Mouse (Mus musculus) kidney, postnatal 10 days (tissue): ENCODE measurements around the gene Kcnc4.

Experiments used
- DNase-seq: peaks from one replicate; pipeline ENCODE4 v3.0.0; 2021; ENCODE audit warnings: mixed read lengths

Kcnc4 gene

DNA sequence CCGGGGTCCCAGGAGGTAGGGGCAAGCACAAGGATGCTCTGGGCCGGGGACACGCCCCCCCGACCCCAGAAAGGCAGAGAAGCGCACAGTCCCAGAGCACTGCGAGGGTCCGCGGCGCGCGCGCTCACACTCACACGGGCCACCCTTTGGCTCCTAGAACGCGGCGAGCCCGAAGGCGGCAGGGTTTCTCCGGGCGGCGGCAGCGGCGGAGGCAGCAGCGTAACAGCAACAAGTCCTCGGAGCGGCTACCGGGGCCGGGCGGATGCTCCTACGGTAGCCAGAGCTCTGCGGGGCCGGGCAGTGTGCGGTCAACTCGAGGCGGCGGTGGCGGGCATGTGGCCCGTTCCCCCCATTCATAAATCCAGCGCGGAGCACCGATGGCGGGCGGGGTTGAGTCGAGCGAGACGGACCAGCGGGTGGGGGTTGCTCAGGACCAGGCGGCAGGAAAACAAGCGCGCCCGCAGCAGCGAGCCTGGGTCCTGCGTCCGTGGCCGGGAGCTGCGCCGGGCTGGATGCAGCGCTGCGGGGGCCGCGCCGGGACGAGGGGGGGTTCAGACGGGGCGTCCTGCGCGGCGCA lies at the start of gene Kcnc4:
Gene Kcnc4 (minus strand): TSS at position 357 of the 577 bp plus-strand sequence.
- DNase-seq: peak; percentile 38

DNA sequence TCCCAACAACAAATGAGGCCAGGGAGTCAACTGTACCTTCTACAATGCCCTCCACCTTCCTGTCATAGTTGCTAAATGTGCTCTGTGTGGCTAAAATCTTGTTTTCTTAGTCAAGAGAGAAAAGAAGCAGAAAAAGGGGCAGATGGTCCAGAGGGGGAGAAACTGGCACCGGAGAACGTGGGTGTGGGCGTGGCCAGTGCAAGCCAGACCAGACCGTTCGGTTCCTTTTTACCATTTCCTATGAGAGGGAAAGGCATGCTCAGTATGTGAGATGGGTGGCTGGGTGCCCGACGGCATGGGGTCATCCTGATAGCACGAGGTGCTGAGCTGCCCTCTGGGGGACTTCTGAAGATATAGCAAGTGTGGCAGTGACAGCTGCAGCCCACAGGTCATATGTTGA lies 49.3 kb upstream of the Kcnc4 start:
- DNase-seq: peak; percentile 35

DNA sequence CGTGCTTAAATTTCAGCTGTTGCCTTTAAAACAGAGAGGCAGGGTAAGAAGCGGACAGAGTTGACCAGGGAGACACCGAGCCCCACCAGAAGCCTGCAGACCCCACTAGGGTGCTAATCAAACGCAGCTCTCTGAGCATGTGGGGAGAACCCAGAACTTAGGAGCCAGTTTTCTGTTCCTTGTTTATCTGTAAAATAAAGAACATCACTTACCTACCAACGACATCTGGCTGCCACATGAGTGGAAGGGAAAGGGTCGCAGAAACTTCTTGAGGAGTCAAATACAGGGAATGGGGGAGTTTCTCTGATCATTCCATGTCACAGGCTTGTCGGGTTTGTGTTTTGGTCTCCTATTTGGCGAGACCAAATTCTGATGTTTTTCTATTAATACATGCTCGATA lies 48.6 kb upstream of the Kcnc4 start:
- no peak for DNase-seq

DNA sequence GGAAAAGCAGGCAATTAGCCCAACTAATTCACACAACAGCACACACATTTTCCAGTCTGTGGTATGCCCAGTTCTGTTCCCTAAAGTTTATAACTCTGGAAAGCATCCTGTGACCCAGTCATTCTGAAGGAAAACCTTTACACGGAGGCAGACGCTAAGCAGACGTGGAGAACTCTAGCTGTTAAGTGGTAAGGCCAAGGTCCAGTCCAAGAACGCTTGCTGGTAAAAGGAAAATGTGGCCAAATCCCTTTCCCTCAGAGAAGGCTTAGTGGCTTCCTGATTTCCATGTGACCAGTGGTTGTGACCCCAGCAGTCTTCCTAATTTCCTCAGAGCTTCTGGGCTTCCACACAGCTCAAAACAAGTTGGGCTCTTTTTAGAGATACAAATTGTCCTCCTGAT lies 47.2 kb upstream of the Kcnc4 start:
- DNase-seq: peak; percentile 15

DNA sequence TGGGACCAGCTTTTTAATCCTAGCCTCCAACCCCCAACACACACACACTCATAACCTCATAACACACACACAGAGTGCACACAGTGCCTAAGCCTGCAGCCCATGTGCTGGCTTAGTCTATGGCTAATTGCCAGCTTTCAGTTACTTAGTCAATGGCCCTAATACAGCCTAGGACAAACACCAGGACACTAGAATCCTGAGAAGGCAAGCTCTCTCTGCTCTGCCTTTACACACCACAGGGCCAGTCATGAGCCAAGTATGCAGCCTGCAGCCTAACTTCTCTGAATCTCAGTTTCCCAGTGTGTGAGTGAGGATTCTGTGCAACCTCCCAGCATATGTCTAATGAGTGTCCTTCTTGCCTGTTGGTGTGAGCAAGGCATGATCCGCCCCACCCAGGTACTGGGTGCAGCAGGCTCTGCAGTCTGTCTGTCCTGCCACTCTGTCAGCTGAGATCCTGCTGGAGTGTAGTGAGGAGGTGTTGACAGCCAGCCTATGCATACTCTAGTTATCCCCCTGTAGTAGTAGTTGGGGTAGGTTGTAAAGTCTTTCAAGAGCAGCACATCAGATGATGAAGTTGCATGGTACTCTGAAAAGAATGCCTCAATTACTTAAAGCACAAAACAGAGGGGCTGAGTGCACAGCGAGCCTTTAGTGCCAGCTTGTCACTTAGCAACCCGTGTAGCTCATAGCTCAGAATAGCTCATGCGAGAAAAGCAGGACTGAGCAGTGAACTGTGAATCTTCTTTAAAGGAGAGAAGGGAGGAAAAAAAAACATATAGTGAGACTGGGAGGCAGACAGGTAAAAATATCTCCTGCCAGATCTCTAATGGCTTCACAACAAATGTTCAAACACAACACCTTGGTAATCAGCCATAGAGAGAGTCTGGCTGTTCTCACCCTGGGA lies 46.4 kb upstream of the Kcnc4 start:
- DNase-seq: peak; percentile 58

DNA sequence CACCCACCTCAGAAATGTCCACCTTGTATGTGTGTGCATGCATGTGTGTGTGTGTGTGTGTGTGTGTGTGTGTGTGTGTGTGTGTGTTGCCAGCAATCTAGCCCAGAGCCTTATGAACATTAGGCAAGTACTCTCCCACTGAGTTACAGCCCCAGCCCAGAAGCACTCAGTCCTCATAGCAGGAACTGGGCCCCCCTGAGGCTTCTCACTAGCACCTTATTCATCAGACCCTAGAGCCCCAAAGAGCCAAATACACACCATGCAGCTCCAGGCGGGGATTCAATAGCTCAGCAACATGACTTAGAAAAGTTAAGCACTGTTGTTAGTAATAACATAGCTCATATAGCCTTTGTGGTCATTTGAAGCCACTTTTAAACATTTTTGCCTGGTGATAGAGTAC lies 45.2 kb upstream of the Kcnc4 start:
- DNase-seq: no peak

DNA sequence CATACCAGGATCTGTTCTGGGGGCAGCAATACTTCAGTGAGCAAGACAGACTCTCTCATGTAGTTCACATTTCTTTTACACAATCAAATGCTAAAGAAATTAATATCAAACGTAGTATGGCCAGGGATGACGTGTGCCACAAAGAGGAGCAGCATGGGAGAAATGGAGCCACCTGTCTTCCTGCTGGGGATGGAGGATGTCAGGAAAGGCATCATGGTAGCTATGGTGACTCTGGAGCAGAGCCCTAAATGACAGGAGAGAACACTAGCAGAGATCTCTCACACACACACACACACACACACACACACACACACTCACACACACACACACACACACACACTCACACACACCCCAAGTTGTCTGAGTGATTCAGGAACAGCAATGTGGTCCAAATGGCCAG lies 44.4 kb upstream of the Kcnc4 start:
- DNase-seq: no peak

DNA sequence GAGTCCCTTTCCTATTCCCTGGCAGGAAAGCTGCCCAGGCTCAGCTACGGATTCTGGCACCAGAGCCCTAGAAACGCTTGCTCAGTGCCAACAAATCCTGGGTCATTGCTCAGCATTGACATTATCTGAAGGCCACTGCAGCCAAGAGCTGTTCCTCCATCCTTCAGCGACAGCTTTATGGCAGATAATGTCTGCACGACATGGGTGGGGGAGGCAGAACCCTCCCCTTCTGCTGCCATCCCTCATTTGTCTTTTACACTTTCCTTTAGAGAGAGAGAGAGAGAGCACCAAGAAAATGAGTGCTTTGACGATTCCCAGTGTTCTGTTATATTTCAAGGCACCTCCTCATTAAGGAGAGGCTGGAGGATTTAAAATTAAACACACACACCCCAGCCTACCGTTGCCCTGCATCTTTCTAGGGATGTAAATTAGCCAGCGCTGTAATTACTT lies 42.4 kb upstream of the Kcnc4 start:
- no peak for DNase-seq

DNA sequence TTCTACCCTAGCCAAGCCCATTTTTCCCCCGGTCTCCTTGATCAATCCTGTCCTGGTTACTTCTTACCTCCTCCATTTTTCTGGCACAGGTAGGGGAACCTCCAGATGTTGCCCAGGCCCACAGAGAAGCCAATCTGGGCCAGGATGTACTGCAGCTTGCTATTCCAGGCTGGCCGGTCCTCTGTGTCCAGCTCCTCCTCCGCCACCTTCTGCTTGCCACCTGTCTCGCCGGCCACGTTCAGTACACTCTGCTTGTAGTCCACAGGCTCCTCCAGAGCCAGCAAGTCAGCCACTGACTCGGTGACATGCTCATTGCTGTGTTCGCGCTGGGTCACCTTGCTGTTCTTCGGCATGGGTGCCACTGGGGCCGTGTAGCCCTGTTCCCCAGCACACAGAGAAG lies 40.9 kb upstream of the Kcnc4 start:
- DNase-seq: no peak

DNA sequence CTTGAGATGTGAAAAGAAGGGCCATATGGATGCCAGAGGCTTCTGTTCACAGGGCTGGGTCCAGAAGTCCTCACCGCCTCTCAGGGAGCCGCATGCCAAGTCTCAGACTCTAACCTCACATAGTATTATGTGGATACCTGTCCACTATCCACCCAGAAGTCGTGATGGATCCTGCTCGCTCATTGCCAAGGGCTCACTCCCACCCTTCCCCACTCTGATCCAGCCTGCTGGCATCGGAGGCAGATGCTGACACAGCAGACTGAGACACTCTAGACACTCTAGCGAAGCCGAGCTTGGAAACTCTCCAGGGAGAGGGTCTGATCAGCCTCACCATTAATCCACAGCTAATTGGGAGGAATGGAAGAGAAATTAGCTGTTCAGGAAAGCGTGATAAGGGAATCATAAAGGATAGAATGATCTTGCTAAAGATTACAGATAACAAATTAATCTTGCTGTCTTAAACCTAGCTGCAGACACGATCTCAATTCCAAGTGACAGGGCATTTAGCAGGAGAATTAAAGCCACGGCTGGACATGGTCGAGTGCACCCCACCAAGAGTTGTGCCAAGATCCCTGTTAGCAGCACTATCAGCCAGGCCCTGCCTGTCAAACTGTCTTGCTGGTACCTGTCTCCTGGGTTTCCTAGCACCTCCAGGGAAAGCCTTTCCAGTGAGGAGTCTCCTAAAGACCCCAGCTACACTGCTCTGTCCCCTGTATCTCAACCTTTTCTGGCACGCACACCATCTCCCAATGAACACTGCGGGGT lies 36.9 kb upstream of the Kcnc4 start:
- DNase-seq: no peak

DNA sequence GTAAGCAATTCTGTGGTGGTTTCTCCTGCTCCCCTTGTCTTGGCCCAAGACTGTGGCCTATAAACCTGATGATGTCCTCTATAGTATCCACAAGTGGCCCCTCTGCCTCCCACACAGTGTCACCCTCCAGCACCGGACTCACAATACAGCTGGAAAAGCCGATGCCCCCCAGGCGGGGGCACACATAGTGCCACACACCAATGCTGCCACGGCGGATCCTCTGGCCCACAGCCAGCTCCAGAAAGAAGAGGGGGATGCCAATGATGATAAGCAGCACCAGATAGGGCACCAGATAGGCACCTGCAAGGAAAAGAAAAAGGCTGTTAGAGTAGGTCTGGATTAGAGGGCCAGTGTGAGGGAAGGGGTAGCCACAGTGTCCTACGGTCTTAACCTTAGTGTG lies 36.2 kb upstream of the Kcnc4 start:
- no peak for DNase-seq

DNA sequence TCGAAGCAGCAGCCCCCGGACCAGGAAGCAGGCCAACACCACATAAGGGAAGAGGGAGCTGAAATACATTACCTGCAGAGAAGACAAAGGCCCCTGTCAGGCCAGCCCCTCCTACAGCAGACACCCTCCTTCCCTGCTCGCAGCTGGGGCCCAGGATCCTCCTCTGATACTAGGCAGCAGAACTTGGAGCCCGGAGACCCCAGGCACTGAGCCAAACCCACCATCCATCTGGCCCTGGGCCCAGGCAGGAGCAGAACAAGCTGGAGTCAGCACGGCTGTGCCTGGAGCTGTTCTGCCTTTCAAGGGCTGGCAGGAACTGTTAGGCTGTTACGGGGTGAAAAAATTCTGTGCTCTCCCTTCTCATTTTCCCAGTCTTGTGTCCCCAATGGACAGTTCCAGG lies 32.1 kb upstream of the Kcnc4 start:
- peak; percentile 84 for DNase-seq

DNA sequence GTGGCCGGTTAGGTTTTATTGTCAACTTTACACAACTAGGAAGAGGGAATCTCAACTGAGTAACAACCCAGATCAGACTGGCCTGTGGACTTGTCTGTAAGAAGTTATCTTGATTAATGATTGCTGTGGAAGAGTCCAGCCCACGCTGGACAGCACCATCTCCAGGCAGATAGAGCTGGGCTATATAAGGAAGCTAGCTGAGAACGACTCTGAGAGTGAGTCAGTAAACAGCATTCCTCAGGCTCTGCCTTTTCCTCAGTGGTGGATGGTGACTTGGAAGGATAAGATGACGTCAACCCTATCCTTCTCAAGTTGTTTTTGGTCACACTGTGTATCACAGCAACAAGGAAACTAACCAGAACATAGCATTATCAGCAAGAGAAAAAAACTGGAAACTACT lies 29.3 kb upstream of the Kcnc4 start:
- DNase-seq: no peak

DNA sequence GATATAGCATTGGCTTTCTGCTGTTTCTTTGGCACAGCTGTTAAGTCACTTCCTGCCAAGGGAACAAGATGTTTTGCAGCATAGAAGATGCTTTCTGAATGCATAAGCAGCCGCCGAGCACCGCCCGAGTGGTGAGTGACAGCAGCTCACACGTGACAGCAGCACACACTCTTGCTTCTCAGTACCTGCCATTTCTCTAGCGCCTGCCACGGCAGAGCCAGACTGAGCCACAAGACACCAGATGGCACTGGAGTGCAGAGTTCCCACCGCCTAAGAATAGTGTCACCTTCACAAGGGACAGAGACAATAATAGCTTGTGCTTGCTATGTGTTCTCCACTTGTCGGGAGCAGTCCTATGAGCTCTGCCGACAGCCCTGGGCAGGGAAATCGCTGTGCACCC lies 23.9 kb upstream of the Kcnc4 start:
- DNase-seq: no peak

DNA sequence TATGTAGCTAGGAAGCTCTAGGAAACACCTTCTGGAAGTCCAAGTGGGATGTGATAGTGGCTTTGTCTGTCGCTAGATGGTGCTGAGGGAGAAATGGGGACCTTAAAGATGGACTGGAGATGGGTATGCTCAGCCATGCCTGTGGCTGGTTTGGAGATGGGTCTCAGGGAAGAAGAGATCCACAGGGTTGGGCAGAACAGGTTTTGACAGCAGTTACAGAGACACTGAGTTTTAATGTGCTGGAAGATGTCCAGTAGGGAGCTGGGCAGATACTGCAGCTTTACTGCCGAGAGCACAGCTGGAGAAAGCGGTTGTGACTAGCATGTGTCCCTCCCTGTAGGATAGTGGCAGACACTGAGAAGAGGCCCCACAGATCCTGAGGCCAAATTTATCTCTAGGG lies 21.3 kb upstream of the Kcnc4 start:
- DNase-seq: no peak

DNA sequence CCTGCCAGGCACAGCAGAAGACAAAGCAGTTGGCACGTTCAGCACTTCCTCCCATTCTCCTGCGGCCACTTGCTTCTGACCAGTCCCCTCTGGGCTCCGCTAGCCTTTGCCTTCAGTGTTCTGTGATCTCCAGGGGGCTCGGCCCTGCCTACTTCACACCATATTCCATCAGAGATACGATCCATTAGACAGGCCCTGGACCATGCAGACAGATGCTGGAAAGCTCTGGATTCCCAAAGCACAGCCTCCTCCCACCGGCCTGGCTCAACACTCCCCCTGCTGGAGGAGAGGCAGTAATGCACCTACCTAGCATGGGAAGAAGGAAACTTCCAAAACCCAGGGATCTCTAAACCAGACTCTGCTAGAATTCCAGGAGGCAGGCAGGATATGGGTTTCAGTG lies 12.8 kb upstream of the Kcnc4 start:
- peak; percentile 47 for DNase-seq

DNA sequence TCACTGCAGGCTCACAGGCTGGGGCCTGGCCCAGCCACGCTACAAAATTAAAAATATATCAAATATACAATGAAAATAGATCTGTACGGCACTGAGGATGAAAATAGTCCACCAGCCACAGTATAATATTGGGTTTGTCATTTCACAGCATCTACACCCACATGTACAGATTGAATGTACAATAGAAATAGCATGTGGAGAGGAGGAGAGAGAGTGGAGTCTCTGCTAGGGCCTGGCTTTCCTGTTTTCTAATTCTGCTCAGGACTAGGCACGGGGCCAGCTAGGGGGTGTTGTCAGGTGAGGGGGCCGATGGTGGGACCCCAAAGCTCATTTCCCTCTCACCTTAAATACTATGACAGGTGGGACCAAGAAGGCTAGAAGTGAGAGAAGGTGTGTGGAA lies 9.7 kb upstream of the Kcnc4 start:
- no peak for DNase-seq

DNA sequence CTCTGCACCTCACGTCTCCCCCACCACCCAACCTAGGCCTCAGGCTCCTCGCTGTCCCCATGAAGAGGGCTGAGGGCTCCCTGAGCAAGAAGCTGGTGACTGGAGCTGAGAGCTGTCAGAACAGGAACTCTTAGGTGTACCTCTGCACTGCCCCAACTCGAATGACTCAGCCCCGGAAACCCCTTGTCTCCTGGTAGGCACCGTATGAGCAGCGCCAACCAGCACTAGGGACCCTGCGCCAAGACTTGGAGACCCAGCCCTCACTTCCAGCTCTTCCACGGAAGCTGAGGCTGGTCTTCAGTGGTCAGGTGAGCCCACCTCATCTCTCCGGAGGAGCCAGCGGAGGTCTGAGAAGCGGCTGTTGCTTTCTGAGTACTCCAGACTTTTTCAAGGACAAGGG lies 8.8 kb upstream of the Kcnc4 start:
- DNase-seq: no peak

DNA sequence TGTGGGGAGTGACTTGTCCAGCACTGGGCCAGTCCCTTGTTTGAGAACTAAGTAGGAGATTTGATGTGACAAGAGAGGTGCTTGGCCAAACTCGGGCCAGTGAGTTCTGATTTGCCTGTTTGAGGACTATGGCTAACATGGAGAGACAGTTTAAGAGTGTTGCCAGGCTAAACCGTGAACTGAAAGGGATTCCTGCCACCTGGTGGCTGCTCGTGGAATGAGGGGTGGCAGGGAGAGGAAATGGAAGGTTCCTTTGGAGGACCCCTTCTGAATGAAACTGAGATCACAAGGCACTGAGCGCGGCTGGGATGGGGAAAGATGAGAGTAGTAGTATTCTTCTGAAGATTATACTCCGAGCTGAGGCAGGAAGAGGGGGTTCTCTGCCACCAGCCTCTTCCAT lies 7.2 kb upstream of the Kcnc4 start:
- peak; percentile 88 for DNase-seq

DNA sequence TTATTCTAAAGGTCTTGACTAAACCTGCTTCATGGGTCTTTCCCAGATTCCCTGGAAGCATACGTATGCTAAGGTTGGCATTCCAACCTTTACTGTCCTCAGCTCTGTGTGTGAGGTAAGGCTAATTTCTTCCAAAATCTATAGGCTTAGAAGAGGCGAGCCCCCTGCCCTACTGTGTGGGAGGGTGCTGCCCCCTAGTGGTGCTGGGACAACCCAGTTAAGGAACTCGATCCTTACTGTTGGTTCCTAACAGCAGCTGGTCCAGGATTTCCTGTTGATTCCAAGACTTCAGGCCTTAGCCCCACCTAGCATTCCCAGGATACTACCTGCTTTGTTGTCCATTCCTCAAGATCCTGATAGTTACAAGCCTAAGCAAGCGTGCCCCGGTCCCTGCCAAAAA lies 2.8 kb upstream of the Kcnc4 start:
- DNase-seq: peak; percentile 87

DNA sequence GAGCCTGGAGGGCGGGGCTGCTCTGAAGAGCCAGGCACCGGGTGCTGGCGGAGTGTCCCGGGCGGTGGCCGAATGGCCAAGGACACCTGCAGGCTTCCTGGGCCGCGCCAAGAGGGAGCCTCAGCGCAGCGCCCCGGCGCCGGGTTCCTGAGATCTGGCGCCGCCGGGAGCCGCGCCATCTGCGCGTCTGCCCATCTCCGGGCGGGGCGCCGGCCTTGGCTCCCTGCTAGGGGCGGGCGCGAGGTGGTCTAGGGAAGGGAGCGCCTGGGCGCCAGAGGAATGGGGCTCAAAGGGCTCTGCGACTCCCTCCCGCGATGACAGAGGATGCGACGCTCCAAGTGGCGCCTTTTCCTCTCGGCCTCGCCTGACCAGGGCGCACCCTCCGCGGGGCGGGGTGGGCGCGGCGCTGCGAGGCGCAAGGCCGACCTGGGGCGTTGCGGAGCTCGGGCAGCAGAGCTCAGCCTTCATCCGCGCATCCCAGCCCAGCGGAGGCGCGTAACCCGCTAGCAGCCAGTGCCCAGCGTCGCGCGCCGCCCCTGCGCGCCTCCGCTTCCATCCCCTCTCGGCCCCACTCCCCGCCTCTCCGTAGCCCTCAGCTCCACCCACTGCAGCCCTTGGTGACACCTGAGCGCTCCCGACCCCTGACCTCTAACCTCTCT lies 550 bp upstream of the Kcnc4 start:
- no peak for DNase-seq

DNA sequence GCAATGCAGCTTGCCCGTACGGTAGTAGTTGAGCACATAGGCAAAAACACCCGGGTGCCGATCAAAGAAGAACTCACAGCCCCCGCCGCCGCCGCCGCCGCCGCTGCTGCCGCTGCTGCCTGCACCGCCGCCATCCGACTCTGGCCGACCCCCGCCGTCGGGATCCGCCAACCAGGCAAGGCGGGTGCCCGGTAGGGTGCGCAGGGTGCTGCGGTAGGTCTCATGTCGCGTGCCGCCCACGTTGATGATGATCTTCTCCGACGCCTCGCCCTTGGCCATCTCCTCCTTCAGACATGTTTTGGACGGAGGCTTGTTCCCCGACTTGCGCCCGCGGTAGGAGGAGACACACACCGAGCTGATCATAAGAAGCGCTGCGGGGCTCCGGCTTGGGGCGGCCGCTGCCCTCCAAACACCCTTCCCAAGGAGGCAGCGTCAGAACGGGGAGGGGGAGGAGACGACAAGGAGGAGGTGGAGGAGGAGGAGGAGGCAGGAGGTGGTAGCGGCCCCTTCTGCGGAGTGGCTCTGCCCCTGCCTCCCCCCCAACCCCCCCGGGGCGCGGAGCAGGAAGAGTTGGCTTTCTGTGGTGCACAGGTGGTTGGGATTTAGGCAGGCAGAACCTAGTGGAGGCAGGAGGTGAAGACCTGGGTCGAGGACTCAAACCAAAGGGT lies 690 bp downstream of the Kcnc4 start:
- peak; percentile 23 for DNase-seq

DNA sequence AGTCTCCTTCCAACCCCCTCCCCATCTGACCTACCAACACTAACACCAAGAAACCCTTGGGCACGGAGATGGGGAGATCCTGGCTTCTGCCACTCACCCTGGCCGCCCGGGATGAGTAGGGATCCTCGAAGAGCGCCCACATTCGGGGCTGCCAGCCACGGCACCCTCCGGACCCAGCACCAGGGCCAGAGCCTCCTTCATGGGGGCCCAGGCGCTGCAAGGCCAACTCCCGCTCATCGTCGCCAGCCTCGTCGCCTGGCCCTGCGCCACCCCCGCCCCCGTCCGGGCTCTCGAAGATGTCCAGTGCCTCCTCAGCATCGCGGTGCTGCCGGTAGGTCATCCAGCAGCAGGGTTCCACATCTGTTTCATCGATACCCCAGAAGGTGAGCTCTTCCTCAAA lies 1.2 kb downstream of the Kcnc4 start:
- DNase-seq: no peak
